Mouse (Mus musculus) intestine, postnatal 0 days (tissue): ENCODE measurements at regions not wholly inside any gene's neighbourhood (a gene's known extent, or its start where the extent isn't known, plus 50 kb on each side); places are given as distances from the start of the nearest gene placed in this dataset.

Experiments used
- ATAC-seq: fragments of 200-750 bp; cut with Nextera tagmentation; 2 replicates; pipeline ENCODE4 v1.8.0; 2017; ENCODE audit warnings: mild to moderate bottlenecking, moderate TSS enrichment, moderate library complexity
- H3K27ac ChIP-seq: fragments of 300-500 bp; sonication (generic); 2 replicates; pipeline ENCODE4 v1.5.1; 2014; ENCODE audit warnings: mild to moderate bottlenecking, low read depth, low read length, moderate library complexity
- H3K27me3 ChIP-seq: fragments of 300-500 bp; sonication (generic); replicated peaks from 2 replicates; pipeline ENCODE4 v1.6.1; 2014; ENCODE audit warnings: low read length, mixed read lengths; ENCODE audit not compliant: control insufficient read depth, insufficient read depth
- H3K36me3 ChIP-seq: fragments of 300-500 bp; sonication (generic); 2 replicates; pipeline ENCODE4 v1.6.1; 2014; ENCODE audit warnings: mild to moderate bottlenecking, moderate library complexity; ENCODE audit not compliant: control insufficient read depth, insufficient read depth
- H3K4me1 ChIP-seq: fragments of 300-500 bp; sonication (generic); replicated peaks from 2 replicates; pipeline ENCODE4 v1.6.1; 2014; ENCODE audit warnings: antibody characterized with exemption, low read length, mixed read lengths; ENCODE audit not compliant: control insufficient read depth, insufficient read depth
- H3K4me2 ChIP-seq: fragments of 300-500 bp; sonication (generic); replicated peaks from 2 replicates; pipeline ENCODE4 v1.6.1; 2014; ENCODE audit warnings: low read depth, mild to moderate bottlenecking, moderate library complexity
- H3K4me3 ChIP-seq: fragments of 300-500 bp; sonication (generic); 2 replicates; pipeline ENCODE4 v1.5.1; 2014; ENCODE audit warnings: low read depth, low read length
- H3K9ac ChIP-seq: fragments of 300-500 bp; sonication (generic); 2 replicates; pipeline ENCODE4 v1.6.1; 2014; ENCODE audit warnings: mild to moderate bottlenecking, low read depth, low read length
- H3K9me3 ChIP-seq: fragments of 300-500 bp; sonication (generic); 2 replicates; pipeline ENCODE4 v1.6.1; 2016; ENCODE audit warnings: mixed run types; ENCODE audit not compliant: control insufficient read depth
- CTCF ChIP-seq: sonication (generic); IDR thresholded peaks from 2 replicates; pipeline ENCODE4 v1.5.1; 2016; ENCODE audit warnings: low read depth, mild to moderate bottlenecking, control low read depth, antibody characterized with exemption, moderate library complexity
- WGBS: fragments of 180-500 bp; shearing (Covaris S2); extraction: QIAGEN DNeasy Blood & Tissue Kit; methylation state at CpG from one replicate; pipeline ENCODE4 v1.1.7; 2014; 5-methylcytosine and 5-hydroxymethylcytosine counted together

GRCm38 (mm10) chr5:116662466-116662865, 70.8 kb upstream of the Srrm4 start:
- H3K4me1 ChIP-seq = no peaks in the 10 kb centered on the region
- no peak overlapping the region for H3K4me3 ChIP-seq
- no peaks in the 10 kb centered on the region for H3K27me3 ChIP-seq
- ATAC-seq = no peak
- no peak for TF ChIP-seq CTCF
- 51% methylated on average over 5 of the region's 5 CpGs for WGBS
- no peak overlapping the region for H3K9ac ChIP-seq
- H3K27ac ChIP-seq = no peak overlapping the region
- no peaks in the 10 kb centered on the region for H3K9me3 ChIP-seq
- no peaks in the 10 kb centered on the region for H3K36me3 ChIP-seq
- H3K4me2 ChIP-seq = no peak overlapping the region

GRCm38 (mm10) chr5:116661851-116662250, 70.2 kb upstream of the Srrm4 start:
- H3K9ac ChIP-seq = no peak overlapping the region
- TF ChIP-seq CTCF = no peak
- no peaks in the 10 kb centered on the region for H3K4me1 ChIP-seq
- H3K27me3 ChIP-seq = no peaks in the 10 kb centered on the region
- H3K4me3 ChIP-seq = no peak overlapping the region
- no peaks in the 10 kb centered on the region for H3K36me3 ChIP-seq
- no peak for ATAC-seq
- H3K27ac ChIP-seq = no peak overlapping the region
- 66% methylated on average over 2 of the region's 2 CpGs for WGBS
- H3K4me2 ChIP-seq = no peak overlapping the region
- no peaks in the 10 kb centered on the region for H3K9me3 ChIP-seq

GRCm38 (mm10) chr5:116654486-116655420, 63.1 kb upstream of the Srrm4 start:
- TF ChIP-seq CTCF = no peak
- Histone ChIP-seq H3K4me3 (no peak overlapping the region), H3K27ac (no peak overlapping the region), H3K36me3 (no peaks in the 10 kb centered on the region), H3K4me1 (no peaks in the 10 kb centered on the region), H3K9me3 (0 out of 2 replicates have a peak, but pooled peaks cover 2% of the 10 kb centered on the region), H3K27me3 (no peaks in the 10 kb centered on the region), H3K4me2 (no peak overlapping the region), H3K9ac (no peak overlapping the region)
- WGBS = 84% methylated on average over 17 of the region's 17 CpGs
- no peak for ATAC-seq
